In the genomic region with DNA sequence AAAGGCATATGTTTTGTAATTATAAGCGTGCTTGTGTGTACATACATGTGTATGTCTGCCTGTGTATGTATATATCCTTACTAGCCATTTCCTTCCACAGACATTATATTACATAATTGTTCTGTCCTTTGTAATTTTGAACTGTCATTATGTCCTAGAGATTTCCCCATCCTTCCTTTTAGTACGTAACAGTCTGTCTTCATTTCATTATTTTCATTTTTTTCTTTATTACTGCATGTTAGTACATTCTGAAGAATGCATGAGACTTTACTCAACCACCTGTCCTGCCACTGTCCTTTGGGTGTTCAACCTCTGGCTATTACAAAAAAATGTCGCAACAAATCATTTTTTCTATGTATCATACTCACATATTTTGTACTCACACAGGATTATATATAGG, we compare ENCODE assay signal across 16 mouse cellular contexts.
"Had no signal": no experiment of that assay in that cellular context is flagged by ENCODE, and none has a peak within 500 bp of the region (broad histone marks: within the 10 kb centered on the region; RNA-seq: fewer than 3 reads in every experiment).

No protein-coding gene starts in this region.

- H3K27me3 ChIP-seq: neural tube, embryonic 13.5 days; neural tube, embryonic 15.5 days; stomach, embryonic 15.5 days had no signal

- H3K4me3 ChIP-seq: neural tube, embryonic 13.5 days; neural tube, embryonic 15.5 days; stomach, embryonic 15.5 days had no signal

- H3K4me2 ChIP-seq: neural tube, embryonic 13.5 days; neural tube, embryonic 15.5 days; stomach, embryonic 15.5 days had no signal

- H3K9ac ChIP-seq: neural tube, embryonic 13.5 days; neural tube, embryonic 15.5 days; stomach, embryonic 15.5 days had no signal

- H3K36me3 ChIP-seq: neural tube, embryonic 13.5 days; neural tube, embryonic 15.5 days; stomach, embryonic 15.5 days had no signal

- H3K27ac ChIP-seq: neural tube, embryonic 13.5 days; neural tube, embryonic 15.5 days; stomach, embryonic 15.5 days; stomach, postnatal 0 days had no signal

- H3K4me1 ChIP-seq: neural tube, embryonic 13.5 days; neural tube, embryonic 15.5 days; stomach, embryonic 15.5 days had no signal

- DNase-seq: retina, postnatal 1 day; right cerebral cortex, adult 18-20 months; right cerebral cortex, postnatal 14 days; right cerebral cortex, postnatal 25 days; right cerebral cortex, postnatal 4 days; spleen, adult 18-20 months; thymus, adult 18-20 months; thymus, adult 2 months; thymus, postnatal 14 days; thymus, postnatal 25 days; thymus, postnatal 36 days; thymus, postnatal 4 days had no signal

- H3K9me3 ChIP-seq: neural tube, embryonic 13.5 days; neural tube, embryonic 15.5 days; stomach, embryonic 15.5 days had no signal
